Mouse (Mus musculus) hindbrain, embryonic 16.5 days (tissue): ENCODE data around the gene Tmem242. TPM values are rescaled to one million over a fixed set of nuclear protein-coding genes. Genes with fewer than 3 reads are reported as not detected.

Experiments used
- ATAC-seq: fragments of 200-750 bp; cut with Nextera tagmentation; 2 replicates; pipeline ENCODE4 v1.8.0; 2017; ENCODE audit warnings: moderate TSS enrichment, moderate library complexity
- H3K27ac ChIP-seq: fragments of 300-500 bp; sonication (generic); 2 replicates; pipeline ENCODE4 v1.5.1; 2014; ENCODE audit warnings: low read depth, mild to moderate bottlenecking, control low read depth, low read length, moderate library complexity
- H3K27me3 ChIP-seq: fragments of 300-500 bp; sonication (generic); replicated peaks from 2 replicates; pipeline ENCODE4 v1.6.1; 2014; ENCODE audit warnings: low read length; ENCODE audit not compliant: control insufficient read depth, insufficient read depth
- H3K36me3 ChIP-seq: fragments of 300-500 bp; sonication (generic); 2 replicates; pipeline ENCODE4 v1.6.1; 2014; ENCODE audit warnings: mild to moderate bottlenecking, low read length, moderate library complexity, mixed read lengths; ENCODE audit not compliant: control insufficient read depth, insufficient read depth
- H3K4me1 ChIP-seq: fragments of 300-500 bp; sonication (generic); 2 replicates; pipeline ENCODE4 v1.6.1; 2014; ENCODE audit warnings: low read depth, low read length; ENCODE audit not compliant: control insufficient read depth, insufficient read depth
- H3K4me2 ChIP-seq: fragments of 300-500 bp; sonication (generic); 2 replicates; pipeline ENCODE4 v1.6.1; 2014; ENCODE audit warnings: mild to moderate bottlenecking, low read length, control low read depth, moderate library complexity
- H3K4me3 ChIP-seq: fragments of 300-500 bp; sonication (generic); 2 replicates; pipeline ENCODE4 v1.5.1; 2014; ENCODE audit warnings: mild to moderate bottlenecking, low read length, control low read depth, moderate library complexity
- H3K9ac ChIP-seq: fragments of 300-500 bp; sonication (generic); 2 replicates; pipeline ENCODE4 v1.6.1; 2014; ENCODE audit warnings: low read depth, mild to moderate bottlenecking, control low read depth, low read length, moderate library complexity
- H3K9me3 ChIP-seq: fragments of 300-500 bp; sonication (generic); 2 replicates; pipeline ENCODE4 v1.6.1; 2014; ENCODE audit warnings: mild to moderate bottlenecking, low read length, moderate library complexity; ENCODE audit not compliant: control insufficient read depth
- WGBS: fragments of 180-500 bp; shearing (Covaris S2); extraction: QIAGEN DNeasy Blood & Tissue Kit; methylation state at CpG from one replicate; pipeline ENCODE4 v1.1.7; 2014; 5-methylcytosine and 5-hydroxymethylcytosine counted together
- polyA plus RNA-seq: library from polyadenylated mRNA; unstranded; fragments of >200 nt; fragmentation: Nextera tagmentation; extraction: Ambion mirVana; gene quantifications from 2 replicates; pipeline ENCODE4 v1.2.1, GENCODE M21; 2015

Tmem242 gene
- polyA plus RNA-seq, 1 experiment from 2014 or later = 118 TPM

- no peak overlapping the region for H3K4me3 ChIP-seq
- H3K27ac ChIP-seq = no peak overlapping the region
- no peaks in the 10 kb centered on the region for H3K9me3 ChIP-seq
- H3K4me1 ChIP-seq = no peaks in the 10 kb centered on the region
- WGBS = 94% methylated on average over 17 of the region's 17 CpGs
- no peak for ATAC-seq
- H3K9ac ChIP-seq = no peak overlapping the region
- no peak overlapping the region for H3K4me2 ChIP-seq
- no peaks in the 10 kb centered on the region for H3K27me3 ChIP-seq
- H3K36me3 ChIP-seq = no peaks in the 10 kb centered on the region
Measured at GRCm38 (mm10) chr17:5411205-5411604, 28.9 kb downstream of the Tmem242 start.

GRCm38 (mm10) chr17:5410336-5410735 lies 29.7 kb downstream of the Tmem242 start:
- Histone ChIP-seq H3K9ac (no peak overlapping the region), H3K36me3 (no peaks in the 10 kb centered on the region), H3K27ac (no peak overlapping the region), H3K4me2 (no peak overlapping the region), H3K4me3 (no peak overlapping the region), H3K9me3 (no peaks in the 10 kb centered on the region), H3K4me1 (no peaks in the 10 kb centered on the region), H3K27me3 (no peaks in the 10 kb centered on the region)
- 90% methylated on average over 4 of the region's 4 CpGs for WGBS
- ATAC-seq = no peak

GRCm38 (mm10) chr17:5407030-5407429 lies 33.0 kb downstream of the Tmem242 start:
- no peaks in the 10 kb centered on the region for H3K9me3 ChIP-seq
- H3K27me3 ChIP-seq = no peaks in the 10 kb centered on the region; the same call in 1 of the 2 replicates
- WGBS = 54% methylated on average over 6 of the region's 6 CpGs
- H3K36me3 ChIP-seq = no peaks in the 10 kb centered on the region
- H3K4me2 ChIP-seq = no peak overlapping the region
- H3K4me3 ChIP-seq = no peak overlapping the region
- no peak overlapping the region for H3K27ac ChIP-seq
- H3K9ac ChIP-seq = no peak overlapping the region
- H3K4me1 ChIP-seq = peaks cover 4% of the 10 kb centered on the region
- ATAC-seq = no peak

GRCm38 (mm10) chr17:5406566-5406965 lies 33.5 kb downstream of the Tmem242 start:
- Histone ChIP-seq H3K4me3 (no peak overlapping the region), H3K27ac (no peak overlapping the region), H3K27me3 (no peaks in the 10 kb centered on the region; the same call in 1 of the 2 replicates), H3K36me3 (no peaks in the 10 kb centered on the region), H3K9me3 (no peaks in the 10 kb centered on the region), H3K4me1 (peaks cover 6% of the 10 kb centered on the region), H3K9ac (no peak overlapping the region), H3K4me2 (no peak overlapping the region)
- 46% methylated on average over 10 of the region's 10 CpGs for WGBS
- no peak for ATAC-seq

GRCm38 (mm10) chr17:5403885-5404284 lies 36.2 kb downstream of the Tmem242 start:
- no peak for ATAC-seq
- peaks cover 6% of the 10 kb centered on the region for H3K4me1 ChIP-seq
- no peaks in the 10 kb centered on the region for H3K36me3 ChIP-seq
- 76% methylated on average over 6 of the region's 6 CpGs for WGBS
- H3K9me3 ChIP-seq = no peaks in the 10 kb centered on the region
- no peak overlapping the region for H3K9ac ChIP-seq
- no peak overlapping the region for H3K27ac ChIP-seq
- no peak overlapping the region for H3K4me2 ChIP-seq
- H3K27me3 ChIP-seq = no peaks in the 10 kb centered on the region; the same call in 1 of the 2 replicates
- H3K4me3 ChIP-seq = no peak overlapping the region

GRCm38 (mm10) chr17:5402624-5403023 lies 37.4 kb downstream of the Tmem242 start:
- Histone ChIP-seq H3K4me1 (peaks cover 6% of the 10 kb centered on the region), H3K9me3 (no peaks in the 10 kb centered on the region), H3K9ac (no peak overlapping the region), H3K27me3 (no peaks in the 10 kb centered on the region; the same call in 1 of the 2 replicates), H3K36me3 (no peaks in the 10 kb centered on the region), H3K27ac (no peak overlapping the region), H3K4me3 (no peak overlapping the region), H3K4me2 (0 out of 2 replicates have a peak overlapping the region, but pooled peaks have one; percentile 14)
- 27% methylated on average over 8 of the region's 8 CpGs for WGBS
- ATAC-seq = peak; percentile 62

- Histone ChIP-seq H3K4me2 (peak overlapping the region; percentile 26; the same call in 1 of the 2 replicates), H3K36me3 (no peaks in the 10 kb centered on the region), H3K4me1 (peaks cover 8% of the 10 kb centered on the region), H3K4me3 (no peak overlapping the region), H3K9me3 (no peaks in the 10 kb centered on the region), H3K27ac (no peak overlapping the region), H3K9ac (no peak overlapping the region), H3K27me3 (no peaks in the 10 kb centered on the region; the same call in 1 of the 2 replicates)
- no peak for ATAC-seq
- WGBS = 2% methylated on average over 9 of the region's 9 CpGs
Measured at GRCm38 (mm10) chr17:5402069-5402468, 38.0 kb downstream of the Tmem242 start.

GRCm38 (mm10) chr17:5401288-5401687 lies 38.8 kb downstream of the Tmem242 start:
- Histone ChIP-seq H3K9ac (no peak overlapping the region), H3K4me2 (no peak overlapping the region), H3K27me3 (no peaks in the 10 kb centered on the region; the same call in 1 of the 2 replicates), H3K27ac (no peak overlapping the region), H3K36me3 (no peaks in the 10 kb centered on the region), H3K9me3 (no peaks in the 10 kb centered on the region), H3K4me3 (no peak overlapping the region), H3K4me1 (peaks cover 8% of the 10 kb centered on the region)
- WGBS = 91% methylated on average over 10 of the region's 10 CpGs
- no peak for ATAC-seq

- no peak overlapping the region for H3K9ac ChIP-seq
- no peaks in the 10 kb centered on the region for H3K9me3 ChIP-seq
- H3K4me2 ChIP-seq = no peak overlapping the region
- H3K27me3 ChIP-seq = no peaks in the 10 kb centered on the region; the same call in 1 of the 2 replicates
- no peaks in the 10 kb centered on the region for H3K36me3 ChIP-seq
- peaks cover 8% of the 10 kb centered on the region for H3K4me1 ChIP-seq
- WGBS = 82% methylated on average over 14 of the region's 14 CpGs
- H3K4me3 ChIP-seq = no peak overlapping the region
- H3K27ac ChIP-seq = no peak overlapping the region
- ATAC-seq = no peak
Measured at GRCm38 (mm10) chr17:5400435-5401090, 39.5 kb downstream of the Tmem242 start.
